Mouse (Mus musculus) bone marrow macrophage, adult 2 months (primary cell): ENCODE measurements around the gene Abca2. TPM values are rescaled to one million over a fixed set of nuclear protein-coding genes. Genes with fewer than 3 reads are reported as not detected.

Experiments
- H3K27ac ChIP-seq: 2 replicates; pipeline ENCODE4 v1.5.1; 2012; ENCODE audit warnings: low read depth, low read length; ENCODE audit not compliant: insufficient read depth
- H3K4me1 ChIP-seq: 2 replicates; pipeline ENCODE4 v1.6.1; 2012; ENCODE audit warnings: low read length; ENCODE audit not compliant: control insufficient read depth, insufficient read depth
- H3K4me3 ChIP-seq: 2 replicates; pipeline ENCODE4 v1.5.1; 2012; ENCODE audit warnings: mild to moderate bottlenecking, low read length, moderate library complexity; ENCODE audit not compliant: insufficient read depth
- CTCF ChIP-seq: IDR thresholded peaks from 2 replicates; pipeline ENCODE4 v1.5.1; 2012; ENCODE audit warnings: low read depth, mild to moderate bottlenecking, low read length, moderate library complexity
- POLR2A ChIP-seq: IDR thresholded peaks from 2 replicates; pipeline ENCODE4 v1.6.1; 2012; ENCODE audit warnings: mild to moderate bottlenecking, low read depth, low read length, borderline replicate concordance
- polyA plus RNA-seq: library from polyadenylated mRNA; stranded (reverse); fragments of >200 nt; gene quantifications from 2 replicates; pipeline ENCODE4 v1.2.4, GENCODE M21; 2012; ENCODE audit not compliant: missing spikeins, insufficient read depth, insufficient read length

The Abca2 gene
- polyA plus RNA-seq, 1 experiment = 16.4 TPM

- peak within 1 kb of the TSS; percentile 77 for H3K27ac ChIP-seq
- peaks cover 16% of the 10 kb centered on the region for H3K4me1 ChIP-seq
- TF ChIP-seq POLR2A (no peak), CTCF (no peak)
- peak within 1 kb of the TSS; percentile 87 for H3K4me3 ChIP-seq
These were observed 32.2 kb downstream of the Abca2 start, which contains the start of gene Paxx for GRCm38 (mm10) chr2:25460551-25461309. Gene Paxx, minus strand, starts transcription at chr2:25461094.

- H3K4me1 ChIP-seq = peaks cover 17% of the 10 kb centered on the region
- peak overlapping the region; percentile 40 for H3K4me3 ChIP-seq
- H3K27ac ChIP-seq = peak overlapping the region; percentile 77
- TF ChIP-seq POLR2A (no peak), CTCF (no peak)
These were observed 32.9 kb downstream of the Abca2 start for GRCm38 (mm10) chr2:25461407-25461806.

- peaks cover 17% of the 10 kb centered on the region for H3K4me1 ChIP-seq
- no peak overlapping the region for H3K4me3 ChIP-seq
- no peak for TF ChIP-seq CTCF
- no peak for TF ChIP-seq POLR2A
- no peak overlapping the region for H3K27ac ChIP-seq
These were observed 35.1 kb downstream of the Abca2 start for GRCm38 (mm10) chr2:25463630-25464029.

GRCm38 (mm10) chr2:25465256-25465655 lies 36.8 kb downstream of the Abca2 start:
- TF ChIP-seq POLR2A (no peak), CTCF (no peak)
- peaks cover 14% of the 10 kb centered on the region for H3K4me1 ChIP-seq
- H3K27ac ChIP-seq = no peak overlapping the region
- no peak overlapping the region for H3K4me3 ChIP-seq

- Histone ChIP-seq H3K4me1 (peaks cover 14% of the 10 kb centered on the region), H3K4me3 (no peak overlapping the region), H3K27ac (no peak overlapping the region)
- TF ChIP-seq CTCF (no peak), POLR2A (no peak)
These were observed 37.5 kb downstream of the Abca2 start for GRCm38 (mm10) chr2:25465816-25466635.

GRCm38 (mm10) chr2:25467606-25468303 lies 39.3 kb downstream of the Abca2 start:
- H3K4me1 ChIP-seq = peaks cover 5% of the 10 kb centered on the region; the same call in 1 of the 2 replicates
- H3K27ac ChIP-seq = no peak overlapping the region

GRCm38 (mm10) chr2:25468962-25469915 lies 40.7 kb downstream of the Abca2 start:
- H3K27ac ChIP-seq = no peak overlapping the region
- peaks cover 5% of the 10 kb centered on the region; the same call in 1 of the 2 replicates for H3K4me1 ChIP-seq
- TF ChIP-seq POLR2A (no peak), CTCF (no peak)
- H3K4me3 ChIP-seq = no peak overlapping the region

More at GRCm38 (mm10) chr2:25467606-25468303, 39.3 kb downstream of the Abca2 start:
- TF ChIP-seq POLR2A (no peak), CTCF (no peak)
- no peak overlapping the region for H3K4me3 ChIP-seq

GRCm38 (mm10) chr2:25469969-25470368 lies 41.5 kb downstream of the Abca2 start, which contains the start of gene Ptgds:
Gene Ptgds, minus strand, starts transcription at chr2:25470046.
- Histone ChIP-seq H3K27ac (no peak within 1 kb of the TSS), H3K4me1 (peaks cover 5% of the 10 kb centered on the region; the same call in 1 of the 2 replicates), H3K4me3 (no peak within 1 kb of the TSS)
- TF ChIP-seq POLR2A (no peak), CTCF (no peak)
